Mouse (Mus musculus): Measurements from ENCODE around the gene Lrch3.
"Not testable (repeated sequence)": the region's sequence is repeated elsewhere in the genome, so short reads cannot be mapped to it uniquely, and the experiment has no call there.

The Lrch3 gene

DNA sequence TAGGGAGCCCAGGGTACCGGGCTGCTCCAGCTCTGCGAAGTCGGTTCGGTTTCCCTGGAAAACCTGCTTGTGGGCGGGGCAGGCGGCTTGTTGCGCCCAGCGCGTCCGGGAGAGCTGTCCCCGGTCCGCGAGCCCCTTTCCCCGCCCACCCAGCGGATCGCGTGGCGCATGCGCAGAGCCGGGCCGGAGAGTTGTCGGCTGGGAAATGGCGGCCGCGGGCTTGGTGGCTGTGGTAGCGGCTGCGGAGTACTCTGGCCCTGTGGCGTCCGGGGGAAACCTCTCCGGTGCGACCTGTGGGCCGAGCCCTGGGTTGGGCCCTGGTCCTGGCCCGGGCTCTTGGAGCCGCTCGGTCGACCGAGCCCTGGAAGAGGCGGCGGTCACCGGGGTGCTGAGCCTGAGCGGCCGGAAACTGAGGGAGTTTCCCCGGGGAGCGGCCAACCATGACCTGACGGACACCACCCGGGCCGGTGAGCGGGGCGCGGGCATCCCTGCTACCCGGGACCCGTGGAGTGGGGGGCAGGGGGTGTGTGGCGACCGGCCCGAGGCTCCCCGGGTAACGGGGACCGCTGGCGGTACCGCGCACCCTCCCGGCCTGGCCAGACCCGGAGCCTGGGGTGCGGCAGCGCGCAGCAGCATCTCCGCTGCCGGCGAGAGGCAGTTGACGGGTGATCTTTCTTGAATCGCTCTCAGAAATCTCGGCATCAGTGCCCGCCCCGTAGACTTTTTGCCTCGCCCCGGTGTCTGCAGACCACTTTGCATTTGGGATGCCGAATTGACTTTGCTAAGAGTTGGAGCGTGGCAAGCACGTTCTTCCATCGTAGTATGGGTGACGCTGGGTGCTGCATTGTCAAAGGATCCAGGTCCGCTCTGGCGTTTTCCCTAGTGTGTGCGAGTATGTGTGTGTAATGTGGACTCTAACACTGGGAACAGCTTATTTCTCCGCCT, at the start of gene Lrch3:
Gene Lrch3 (plus strand): TSS at position 164 of the 945 bp plus-strand sequence.
- DNase-seq (ENCODE audit: low spot score in 2 of 2), result peak; percentile 87 to 94

DNA sequence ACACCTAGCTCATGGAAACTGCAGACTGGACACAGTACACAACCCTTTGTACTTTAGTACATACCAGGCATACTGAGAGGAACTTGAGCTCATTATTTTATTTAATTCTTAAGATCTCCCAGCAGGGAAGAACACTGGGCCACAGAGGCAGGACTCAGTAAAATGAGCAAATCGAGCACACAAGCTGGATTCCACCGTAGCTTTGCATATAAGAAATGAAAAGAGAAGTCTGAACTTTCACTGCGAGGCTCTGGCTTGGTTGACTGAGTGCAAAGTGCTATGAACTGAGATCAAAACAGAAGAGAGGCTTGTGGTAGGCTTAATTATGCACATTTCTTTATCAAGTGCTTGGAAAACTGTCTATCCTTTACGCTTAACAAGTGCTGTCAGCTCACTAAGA, 48.5 kb upstream of the Lrch3 start:
- no peak for DNase-seq (ENCODE audit: low spot score in 2 of 2)

DNA sequence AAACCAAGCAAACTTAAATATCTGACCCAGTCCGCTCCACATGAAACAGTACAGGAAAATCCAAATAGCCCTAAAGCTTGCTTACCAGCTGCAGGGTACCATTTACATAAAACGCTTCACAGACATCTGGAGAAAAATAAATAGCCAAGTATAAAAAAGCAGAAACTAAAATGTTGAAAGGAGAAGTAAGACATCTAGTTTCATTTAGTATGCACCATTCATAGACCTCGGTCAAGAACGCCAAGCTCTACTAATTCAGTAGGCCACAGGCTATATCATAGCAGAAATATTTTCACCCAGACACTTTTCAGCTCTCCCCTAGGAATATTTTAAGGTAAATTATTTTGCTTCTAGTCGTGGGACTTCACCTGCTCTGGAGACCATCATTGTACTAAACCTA, 47.2 kb upstream of the Lrch3 start:
- no peak for DNase-seq (ENCODE audit: low spot score in 2 of 2)

DNA sequence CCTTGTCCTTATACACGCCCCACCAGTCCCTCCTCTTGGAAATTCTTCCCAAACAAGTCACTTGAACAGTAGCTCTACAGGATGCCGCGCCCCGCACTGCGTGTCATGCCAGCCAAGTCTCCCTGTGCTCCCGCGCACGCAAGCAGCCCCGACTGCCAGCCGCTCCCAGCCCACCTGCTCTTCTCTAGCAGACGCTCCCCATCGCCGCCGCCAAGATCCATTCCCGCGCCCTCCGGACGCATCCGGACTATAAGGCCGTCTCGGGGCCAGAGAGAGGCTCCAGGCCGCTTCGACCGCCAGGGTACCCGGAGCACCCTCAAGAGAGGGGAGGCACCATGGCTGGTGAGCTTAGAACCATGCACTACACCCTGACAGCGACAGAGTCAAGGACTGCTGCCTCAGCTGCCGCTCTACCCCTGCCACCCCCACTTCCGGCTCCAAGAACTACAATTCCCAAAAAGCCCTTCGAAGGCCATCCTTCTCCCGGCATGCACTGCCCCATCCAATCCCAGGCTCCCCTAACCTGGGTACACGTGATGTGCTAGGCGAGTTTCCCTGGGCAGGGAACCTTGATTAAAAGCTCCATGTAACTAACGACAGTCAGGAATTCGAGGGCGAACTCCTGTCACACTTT, 45.9 kb upstream of the Lrch3 start:
- DNase-seq (ENCODE audit: low spot score in 2 of 2), result peak; percentile 83 to 86

DNA sequence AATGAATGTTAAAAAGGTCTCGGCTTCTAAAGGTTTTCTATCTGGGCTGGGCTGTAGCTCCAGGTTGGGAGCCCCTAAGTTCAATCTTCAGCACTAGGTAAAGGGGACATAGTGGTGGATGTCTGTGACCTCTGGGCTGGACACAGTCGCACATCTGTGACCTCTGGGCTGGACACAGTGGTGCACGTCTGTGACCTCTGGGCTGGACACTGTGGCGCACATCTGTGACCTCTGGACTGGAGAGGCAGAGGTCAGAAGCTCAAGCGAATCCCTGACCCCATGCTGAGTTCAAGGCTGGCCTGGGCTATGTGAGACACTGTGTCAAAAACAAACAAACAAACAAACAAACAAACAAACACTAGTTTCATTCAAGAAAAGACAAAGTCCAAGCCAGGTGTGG, 43.7 kb upstream of the Lrch3 start:
- DNase-seq (ENCODE audit: low spot score in 2 of 2), result no peak

DNA sequence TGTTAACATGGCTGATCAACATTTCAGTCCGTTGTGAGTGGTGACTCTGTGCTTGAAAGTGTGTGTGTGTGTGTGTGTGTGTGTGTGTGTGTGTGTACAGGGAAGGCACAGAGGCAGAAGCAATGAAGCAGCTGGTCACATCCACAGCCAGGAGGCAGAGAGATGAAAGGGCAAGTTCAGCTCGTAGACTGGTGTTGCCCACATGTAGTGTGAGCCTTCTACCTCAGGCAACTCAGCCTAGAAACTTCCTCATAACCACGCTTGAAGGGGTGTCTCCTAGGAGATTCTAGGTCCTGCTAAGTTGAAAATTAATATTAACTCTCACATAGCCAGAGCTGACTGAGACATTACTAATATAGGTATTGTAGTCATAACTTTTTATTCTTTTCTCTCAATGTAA, 40.5 kb upstream of the Lrch3 start:
- DNase-seq (ENCODE audit: low spot score in 2 of 2), result no peak

DNA sequence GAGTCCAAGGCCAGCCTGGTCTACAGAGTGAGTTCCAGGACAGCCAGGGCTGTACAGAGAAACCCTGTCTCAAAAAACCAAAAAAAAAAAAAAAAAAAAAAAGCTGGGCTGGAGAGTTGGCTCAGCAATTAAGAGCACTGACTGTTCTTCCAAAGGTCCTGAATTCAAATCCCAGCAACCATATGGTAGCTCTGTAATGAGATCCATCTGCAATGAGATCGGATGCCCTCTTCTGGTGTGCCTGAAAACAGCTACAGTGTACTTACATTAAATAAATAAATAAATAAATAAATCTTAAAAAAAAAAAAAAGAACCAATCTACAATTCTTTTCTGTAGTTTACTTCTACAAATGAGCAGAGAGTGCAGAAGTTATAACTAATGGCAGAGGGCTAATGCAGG, 38.6 kb upstream of the Lrch3 start:
- DNase-seq (ENCODE audit: low spot score in 2 of 2), result not testable (repeated sequence)

DNA sequence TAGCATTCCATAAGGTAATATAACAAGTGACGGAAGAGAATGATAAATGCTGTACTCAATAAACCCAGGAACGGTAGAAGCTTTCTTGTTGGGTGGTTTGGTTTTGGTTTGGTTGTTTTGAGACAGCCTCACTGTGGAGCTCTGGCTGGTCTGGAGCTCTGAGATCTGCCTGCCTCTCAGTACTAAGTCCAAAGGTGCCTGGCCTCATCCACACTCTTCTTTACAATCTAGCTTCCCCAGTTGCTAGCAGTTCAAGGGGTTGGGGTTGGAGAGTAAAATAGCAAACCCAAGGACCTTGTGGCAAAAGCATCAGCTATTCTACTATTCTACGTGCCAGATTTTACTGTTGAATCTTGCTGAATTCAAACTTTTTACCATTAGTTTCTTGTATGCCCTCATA, 38.1 kb upstream of the Lrch3 start:
- no peak for DNase-seq (ENCODE audit: low spot score in 2 of 2)

DNA sequence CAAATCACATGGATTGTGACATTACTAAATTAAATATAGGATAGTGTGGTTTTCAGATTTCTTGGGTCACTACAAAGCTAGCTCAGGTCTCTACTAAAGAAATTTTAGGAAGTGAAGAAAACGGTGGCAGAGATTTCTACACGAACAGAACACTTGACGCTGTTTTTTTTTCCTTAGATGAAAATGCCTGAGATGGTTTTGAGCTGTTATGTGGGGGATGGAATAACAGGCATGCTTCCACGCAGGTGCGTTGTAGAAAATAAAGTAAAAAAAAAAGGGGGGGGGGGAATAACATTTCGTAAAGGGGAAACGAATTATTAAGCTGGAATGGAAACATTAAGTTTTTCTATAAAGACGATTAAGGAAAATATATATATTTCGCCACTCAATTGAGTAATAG, 37.1 kb upstream of the Lrch3 start:
- no peak for DNase-seq (ENCODE audit: low spot score in 2 of 2)

DNA sequence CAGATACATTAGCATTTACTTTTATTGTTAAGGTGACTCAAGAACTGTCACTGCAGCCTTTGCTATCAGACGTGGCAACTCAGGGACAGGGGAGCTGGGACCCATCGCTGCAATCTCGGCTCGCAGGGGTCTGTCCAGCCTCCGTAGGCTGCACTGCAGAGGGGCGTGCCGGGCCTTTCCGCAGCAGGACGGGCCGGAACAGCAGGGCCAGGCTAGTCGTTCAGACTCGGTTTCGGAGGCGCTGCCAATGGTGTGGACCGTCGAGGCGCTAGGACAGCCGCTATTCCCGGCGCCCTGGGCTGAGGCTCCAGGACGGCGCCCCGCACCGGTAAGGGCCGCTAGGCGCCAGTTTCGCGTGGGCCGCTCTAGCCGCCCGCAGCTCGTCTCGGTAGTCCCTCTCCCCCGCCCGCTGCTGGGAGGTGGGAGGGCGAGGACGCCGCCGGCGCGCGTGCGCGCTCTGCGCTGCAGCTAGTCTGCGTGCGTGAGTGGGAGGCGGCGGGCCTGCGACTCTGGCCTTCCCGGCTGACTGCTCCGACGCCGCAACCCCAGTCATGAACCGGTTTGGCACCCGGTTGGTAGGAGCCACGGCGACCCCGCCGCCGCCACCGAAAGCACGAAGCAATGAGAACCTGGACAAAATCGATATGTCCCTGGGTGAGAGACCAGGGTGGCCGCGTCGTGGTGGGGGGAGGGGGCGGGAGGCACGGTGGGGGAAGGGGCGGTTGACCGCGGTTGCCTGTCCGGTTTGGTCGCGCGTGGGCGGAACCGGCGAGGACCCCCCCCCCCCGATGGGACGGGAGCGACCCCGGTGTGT, 36.4 kb upstream of the Lrch3 start, which contains the start of the genes Fyttd1 and Rubcn:
Gene Fyttd1 (plus strand): TSS at position 158 of the 814 bp plus-strand sequence.
Gene Rubcn (minus strand): TSS at position 424 of the 814 bp plus-strand sequence.
- peak; percentile 93 to 94 for DNase-seq (ENCODE audit: low spot score in 2 of 2)

DNA sequence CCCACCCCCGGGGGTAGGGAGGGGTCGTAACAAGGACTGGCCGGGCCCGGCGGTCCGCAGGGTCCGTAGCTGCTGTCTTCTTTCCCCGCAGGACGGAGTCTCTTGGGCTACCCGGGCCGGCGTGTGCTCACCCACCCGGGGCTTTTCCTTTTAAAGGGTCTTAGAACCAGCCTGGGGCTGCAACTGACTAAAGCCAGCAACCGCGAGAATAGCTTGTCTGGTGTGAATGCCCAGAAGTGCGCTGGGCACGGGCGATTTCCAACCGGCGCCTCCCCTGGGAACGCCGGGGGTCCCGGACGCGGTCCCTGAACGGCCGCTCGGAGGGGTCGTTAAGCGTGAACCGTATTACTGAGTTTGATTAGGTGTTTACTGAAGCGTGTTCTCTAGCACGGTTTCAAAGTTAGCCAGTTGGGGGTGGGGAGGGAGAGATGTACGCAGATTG, 35.7 kb upstream of the Lrch3 start:
- DNase-seq (ENCODE audit: low spot score in 2 of 2), result peak in 1 of 2 experiments; percentile 11

DNA sequence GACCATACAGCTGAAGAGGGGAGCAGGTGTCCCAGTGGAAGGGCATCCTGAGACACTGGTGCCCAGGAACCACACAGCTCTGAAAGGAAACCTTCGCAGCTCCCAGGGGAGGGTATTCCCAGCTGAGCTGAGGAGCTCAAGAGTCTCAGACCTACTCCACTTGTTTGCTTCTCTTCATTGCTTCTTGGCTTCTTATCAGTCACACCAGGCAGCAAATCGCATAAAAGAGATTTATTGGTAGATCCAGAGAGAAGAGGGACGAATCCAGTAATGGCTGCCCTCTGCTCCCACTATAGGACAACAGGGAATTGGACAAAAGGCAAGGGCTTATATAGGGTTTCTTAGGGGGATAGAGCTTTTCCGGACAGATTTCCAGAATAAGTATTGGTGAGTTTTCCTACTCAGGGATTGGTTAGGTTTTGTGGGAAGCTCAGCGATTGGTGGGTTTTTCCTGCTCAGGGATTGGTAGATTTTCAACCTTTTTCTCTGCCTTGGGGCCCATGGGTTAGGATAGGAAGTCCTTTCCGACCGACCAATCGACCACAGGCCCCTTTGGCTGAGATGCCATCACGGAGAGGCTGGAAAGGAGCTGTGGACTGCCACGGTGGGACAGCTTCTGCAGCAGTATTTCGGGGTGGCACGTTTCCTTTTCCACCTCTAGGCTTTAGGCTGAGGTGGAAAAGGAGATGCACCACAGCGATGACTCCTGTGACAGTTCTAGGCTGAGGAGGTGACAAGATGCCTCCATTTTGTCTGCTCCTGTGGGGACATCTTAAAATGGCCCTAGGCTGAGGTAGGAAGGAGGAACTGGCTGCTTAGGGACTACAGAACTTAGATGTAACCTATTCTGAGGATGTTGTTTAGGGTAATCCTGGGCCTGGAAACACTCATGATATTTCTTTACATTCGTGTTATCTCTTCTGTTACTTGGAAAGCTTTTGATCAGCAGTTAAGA, 34.7 kb upstream of the Lrch3 start:
- no peak for DNase-seq (ENCODE audit: low spot score in 2 of 2)

DNA sequence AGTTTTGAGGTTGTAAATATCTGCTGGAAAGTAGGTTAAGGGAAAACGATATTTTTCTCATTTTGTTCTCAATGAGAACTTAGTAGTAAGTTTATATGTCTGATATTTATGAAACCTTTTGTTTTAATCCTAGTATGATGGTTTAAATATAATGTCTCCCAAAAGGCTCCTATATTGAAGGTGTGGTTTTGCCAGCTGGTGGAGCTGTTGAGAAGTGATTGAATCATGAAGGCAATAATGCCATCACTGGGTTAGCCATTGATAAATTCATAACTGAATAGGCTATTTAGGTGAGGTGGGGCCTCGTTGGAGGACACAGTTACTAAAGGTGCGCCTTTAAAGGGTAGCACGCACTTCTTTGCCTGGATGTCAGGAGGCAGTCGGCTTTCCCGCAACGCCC, 32.4 kb upstream of the Lrch3 start:
- no peak for DNase-seq (ENCODE audit: low spot score in 2 of 2)

DNA sequence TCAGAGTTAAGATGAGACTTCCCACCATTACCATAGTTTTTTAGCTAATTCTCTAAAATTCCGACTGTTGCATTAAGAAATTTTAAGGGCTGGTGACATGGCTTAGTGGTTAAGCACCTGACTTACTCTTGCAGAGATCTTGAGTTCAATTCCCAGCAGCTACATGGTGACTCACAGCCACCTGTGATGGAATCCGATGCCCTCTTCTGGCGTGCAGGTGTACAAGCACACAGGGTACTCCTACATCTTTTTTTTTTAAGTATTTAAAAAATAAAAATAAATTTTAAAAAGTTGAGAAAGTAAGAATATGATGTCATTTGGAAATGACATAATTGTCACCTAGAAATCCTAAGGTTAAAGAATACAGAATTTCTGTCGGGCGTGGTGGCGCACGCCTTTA, 25.9 kb upstream of the Lrch3 start:
- DNase-seq (ENCODE audit: low spot score in 2 of 2), result no peak

DNA sequence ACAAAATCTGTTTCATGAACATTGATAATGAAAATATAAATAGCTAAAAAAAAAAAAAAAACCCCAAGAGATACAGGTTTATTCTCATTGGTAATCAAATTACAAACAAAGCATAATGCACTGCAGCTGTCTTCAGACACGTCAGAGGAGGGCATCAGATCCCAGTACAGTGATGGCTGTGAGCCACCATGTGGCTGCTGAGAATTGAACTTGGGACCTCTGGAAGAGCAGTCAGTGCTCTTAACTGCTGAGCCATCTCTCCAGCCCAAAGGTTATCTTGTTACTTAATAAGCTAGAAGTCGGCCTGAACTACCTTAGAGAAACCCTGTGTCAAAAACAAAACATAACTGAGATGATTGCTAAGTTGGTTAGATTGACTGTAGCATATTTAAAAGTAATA, 24.0 kb upstream of the Lrch3 start:
- no peak for DNase-seq (ENCODE audit: low spot score in 2 of 2)

DNA sequence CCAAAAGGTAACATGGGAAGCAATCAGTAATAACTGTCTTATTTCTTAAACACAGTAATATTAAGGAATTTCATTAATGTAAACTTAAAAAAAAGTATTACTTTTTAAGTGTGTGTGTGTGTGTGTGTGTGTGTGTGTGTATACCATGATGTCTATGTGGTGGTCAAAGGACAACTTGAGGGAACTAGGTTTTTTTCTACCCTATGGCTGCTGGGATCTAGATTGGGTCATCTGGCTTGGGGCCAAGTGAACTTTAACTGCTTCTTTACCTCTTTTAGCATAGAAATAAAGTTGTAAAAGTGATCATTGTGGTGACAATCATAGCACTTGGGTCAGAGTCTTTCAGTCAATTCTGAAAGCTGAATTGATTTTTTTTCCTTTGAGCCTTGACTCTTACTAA, 17.8 kb upstream of the Lrch3 start:
- DNase-seq (ENCODE audit: low spot score in 2 of 2), result no peak

DNA sequence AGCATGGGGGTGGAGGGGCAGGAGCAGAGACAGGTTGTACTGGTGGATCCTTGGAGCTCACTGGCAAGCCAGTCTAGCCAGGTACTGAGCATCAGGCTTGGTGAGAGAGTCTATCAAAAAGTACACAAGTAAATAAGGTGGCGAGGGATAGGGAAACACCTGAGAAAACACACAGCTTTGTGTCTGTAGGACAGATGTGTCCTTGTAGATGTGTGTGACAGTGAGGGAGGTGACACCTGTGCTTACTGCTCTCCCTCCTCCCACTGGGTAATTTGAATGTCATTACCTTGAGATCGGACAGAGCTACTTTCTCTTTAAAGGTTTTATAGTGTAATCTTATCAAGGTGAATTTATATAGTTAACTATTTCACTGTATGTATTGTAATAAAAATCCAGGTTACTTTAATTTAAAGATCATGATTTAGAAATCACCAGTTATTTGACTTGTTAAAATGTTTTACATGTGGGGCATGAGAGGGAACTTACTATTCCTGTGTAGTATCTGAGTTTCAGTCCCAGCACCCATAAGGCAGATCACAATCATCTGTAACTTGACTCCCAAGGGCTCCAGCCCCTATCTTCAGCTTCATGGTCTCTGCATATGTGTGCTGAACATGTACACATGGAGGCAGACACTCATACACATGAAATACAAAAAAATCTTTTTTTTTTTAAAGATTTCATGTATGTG, 12.4 kb upstream of the Lrch3 start:
- DNase-seq (ENCODE audit: low spot score in 2 of 2), result no peak

DNA sequence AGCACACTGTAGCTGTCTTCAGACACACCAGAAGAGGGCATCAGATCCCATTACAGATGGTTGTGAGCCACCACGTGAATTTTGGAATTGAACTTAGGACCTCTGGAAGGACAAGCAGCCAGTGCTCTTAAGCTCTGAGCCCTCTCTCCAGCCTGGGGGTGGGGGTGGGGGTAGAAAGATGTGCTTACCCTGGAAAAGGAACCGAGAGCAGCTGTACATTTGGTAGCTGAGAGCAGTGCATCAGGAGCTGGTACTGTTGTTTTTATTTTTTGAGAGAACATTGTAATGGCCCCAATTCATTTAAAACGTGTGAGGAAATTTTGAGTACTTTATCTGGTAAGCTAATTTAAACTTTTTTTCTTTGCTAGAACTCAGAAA, 11.9 kb upstream of the Lrch3 start:
- no peak for DNase-seq (ENCODE audit: low spot score in 2 of 2)

DNA sequence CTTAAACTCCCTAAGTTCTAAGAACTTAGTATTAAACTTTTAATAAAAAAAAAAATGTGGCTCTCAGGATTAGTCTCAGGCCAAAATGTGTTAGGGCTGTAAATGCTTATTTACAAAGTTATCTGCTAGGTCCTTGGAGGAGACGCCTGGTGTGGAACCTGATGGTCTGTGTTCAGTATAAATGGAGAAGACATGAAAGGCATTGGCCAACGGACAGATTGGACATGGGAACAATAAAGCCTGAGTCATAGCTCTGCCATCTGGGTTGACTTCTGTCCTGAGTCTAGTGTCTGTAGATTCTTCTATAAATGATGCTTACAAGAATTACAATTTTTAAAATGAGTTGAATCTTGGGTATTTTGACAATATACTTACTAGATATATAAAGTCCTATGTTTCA, 7.7 kb upstream of the Lrch3 start:
- DNase-seq (ENCODE audit: low spot score in 2 of 2), result no peak

DNA sequence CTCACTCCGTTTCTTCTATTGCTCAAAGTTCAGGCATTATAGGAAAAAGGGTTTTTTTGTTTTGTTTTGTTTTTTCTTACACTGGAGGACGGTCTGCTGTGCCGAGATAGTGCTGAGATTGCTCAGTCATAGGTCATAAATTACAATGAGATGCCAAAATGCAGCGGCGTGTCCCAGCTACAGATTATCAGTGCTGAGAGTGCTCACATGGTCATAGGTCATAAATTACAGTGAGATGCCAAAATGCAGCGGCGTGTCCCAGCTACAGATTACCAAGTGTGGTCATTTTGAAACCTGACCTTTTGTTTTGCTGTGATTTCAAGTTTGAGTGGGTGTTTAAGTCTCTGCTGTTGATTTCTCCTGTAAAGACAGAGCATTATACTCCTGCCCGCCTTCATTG, 7.2 kb upstream of the Lrch3 start:
- no peak for DNase-seq (ENCODE audit: low spot score in 2 of 2)

Measured in thymus, postnatal 10 days (tissue).